Mouse (Mus musculus) kidney, postnatal 25 days (tissue): Measurements from ENCODE around the gene Tmem156.

ENCODE experiments used
- DNase-seq, 2 experiments: peaks; one replicate each; pipeline ENCODE4 v3.0.0; 2021; ENCODE audit warnings: mixed read lengths in 2 of 2

Gene Tmem156

DNA sequence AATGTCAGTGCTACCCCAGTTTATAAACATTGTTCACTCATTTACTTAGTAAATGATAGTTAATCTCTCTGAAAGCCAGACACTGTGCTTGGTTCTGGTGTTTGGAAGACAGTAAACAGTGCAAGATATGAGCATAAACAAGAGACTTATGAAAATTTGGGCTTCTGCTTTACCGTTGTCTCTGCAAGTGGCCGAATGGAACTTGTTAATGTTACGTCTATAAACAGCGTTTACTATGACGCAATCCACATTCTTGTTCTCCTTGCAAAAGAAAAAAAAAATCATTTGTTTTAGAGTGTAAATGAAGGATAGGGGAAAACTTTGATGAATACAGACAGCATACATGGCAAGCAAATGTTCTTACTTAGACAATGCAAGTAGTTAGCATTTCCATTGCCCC, at the start of gene Tmem156:
Gene Tmem156 (minus strand): TSS at position 212 of the 400 bp plus-strand sequence.
- no peak for DNase-seq

DNA sequence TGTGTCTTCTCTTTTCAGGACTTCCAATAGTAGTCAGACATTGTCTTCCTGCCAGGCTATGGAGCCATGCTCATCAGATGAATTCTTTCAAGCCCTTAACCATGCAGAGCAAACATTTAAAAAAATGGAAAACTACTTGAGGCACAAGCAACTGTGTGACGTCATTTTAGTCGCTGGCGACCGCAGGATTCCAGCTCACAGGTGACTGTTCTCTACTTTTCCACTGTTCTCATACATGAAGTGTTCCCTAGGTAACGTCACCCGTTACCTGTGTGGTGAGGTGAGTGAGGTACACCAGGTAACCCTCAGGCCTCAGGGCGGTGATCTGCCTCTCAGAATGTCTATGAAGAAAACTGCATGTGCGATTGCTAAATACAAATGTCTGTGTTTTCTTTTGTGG, 49.3 kb upstream of the Tmem156 start:
- DNase-seq = no peak

DNA sequence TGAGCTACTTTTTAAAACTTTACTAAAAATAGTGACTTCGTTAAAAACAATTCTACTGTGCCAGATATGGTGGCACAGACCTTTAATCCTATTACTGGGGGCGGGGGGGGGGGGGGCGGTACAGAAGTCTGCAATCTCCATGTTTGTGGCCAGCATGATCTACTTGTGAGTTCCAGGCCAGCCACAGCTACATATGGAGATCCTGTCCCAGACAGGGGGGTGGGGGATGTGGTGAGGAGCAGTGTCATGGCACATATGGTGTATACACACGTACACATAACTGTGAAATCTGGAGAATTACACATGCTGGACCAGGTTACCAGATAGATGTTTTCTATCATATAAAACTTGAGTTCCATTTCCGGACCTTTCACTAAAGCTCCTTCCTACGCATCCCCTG, 45.1 kb upstream of the Tmem156 start:
- no peak for DNase-seq

DNA sequence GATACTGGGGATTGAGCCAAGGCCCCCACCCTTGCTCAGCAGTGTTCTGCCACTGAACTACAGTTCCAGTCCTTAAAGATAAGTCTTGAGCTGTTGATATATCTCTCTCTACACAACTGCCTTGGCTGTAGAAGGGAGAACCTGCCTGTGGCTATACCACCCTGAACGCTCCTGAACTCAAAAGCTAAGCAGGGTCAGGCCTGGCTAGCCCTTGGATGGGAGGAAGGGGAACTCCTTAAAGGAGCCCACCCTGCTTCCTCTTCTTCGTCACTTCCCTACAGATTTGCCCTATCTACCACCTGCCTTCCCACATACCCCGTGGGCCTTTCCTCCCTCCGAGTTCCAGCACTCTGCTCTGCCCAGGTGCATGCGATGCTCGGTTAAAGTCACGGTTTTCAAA, 44.2 kb upstream of the Tmem156 start:
- DNase-seq = no peak

DNA sequence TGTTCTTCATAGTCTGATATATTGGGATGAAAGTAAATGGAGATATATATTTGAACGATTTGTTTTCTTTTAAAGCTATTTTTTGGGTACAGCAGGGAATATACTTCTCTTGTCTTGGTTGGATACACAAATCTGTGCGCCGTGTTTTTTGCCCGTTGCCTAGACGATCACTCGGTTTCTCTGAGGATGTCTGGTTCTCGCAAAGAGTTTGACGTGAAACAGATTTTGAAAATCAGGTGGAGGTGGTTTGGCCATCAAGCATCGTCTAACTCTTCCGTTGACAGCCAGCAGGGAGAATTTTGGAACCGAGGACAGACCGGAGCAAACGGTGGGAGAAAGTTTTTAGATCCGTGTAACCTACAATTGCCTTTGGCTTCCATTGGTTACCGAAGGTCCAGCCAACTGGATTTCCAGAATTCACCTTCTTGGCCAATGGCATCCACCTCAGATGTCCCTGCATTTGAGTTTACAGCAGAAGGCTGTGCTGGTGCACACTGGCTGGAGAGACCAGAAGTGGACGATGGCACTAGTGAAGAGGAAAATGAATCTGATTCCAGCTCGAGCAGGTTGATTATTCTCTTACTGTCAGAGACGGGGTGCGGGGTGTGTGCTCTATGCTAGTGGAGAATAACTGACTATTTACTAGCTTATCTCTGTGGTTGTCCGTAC, 39.4 kb upstream of the Tmem156 start:
- no peak for DNase-seq

DNA sequence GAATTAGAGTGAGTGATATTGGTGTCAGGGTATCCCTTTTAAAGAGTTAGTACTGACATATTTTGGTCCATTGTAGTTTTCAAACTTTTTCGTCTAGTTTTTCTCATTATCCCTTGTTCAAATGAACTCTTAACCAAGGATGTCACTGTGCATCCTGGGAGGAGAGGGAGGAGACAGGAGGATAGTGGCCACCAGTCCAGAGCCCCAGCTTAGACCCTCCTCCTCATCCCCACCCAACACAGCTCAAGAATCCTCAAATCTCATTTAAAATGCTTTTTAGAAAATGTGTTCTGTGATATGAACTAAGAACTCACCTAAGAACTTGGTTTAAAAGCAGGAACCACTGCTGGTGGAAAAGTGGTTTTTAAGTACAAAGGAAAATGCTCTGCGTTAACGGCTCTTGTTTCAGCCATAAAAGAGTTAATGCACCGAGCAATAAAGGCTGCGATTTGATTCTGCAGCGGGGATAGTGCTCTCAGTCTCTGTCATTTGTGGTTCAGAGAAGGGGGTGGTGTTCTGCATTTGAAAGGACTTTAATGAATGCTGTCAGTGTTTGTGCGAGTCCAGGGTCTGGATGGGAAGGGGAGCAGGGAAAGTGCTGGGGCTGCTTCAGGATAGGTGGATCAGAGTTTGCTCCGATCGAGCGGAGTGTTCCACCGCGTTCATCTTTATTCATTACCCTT, 38.7 kb upstream of the Tmem156 start:
- DNase-seq = no peak

DNA sequence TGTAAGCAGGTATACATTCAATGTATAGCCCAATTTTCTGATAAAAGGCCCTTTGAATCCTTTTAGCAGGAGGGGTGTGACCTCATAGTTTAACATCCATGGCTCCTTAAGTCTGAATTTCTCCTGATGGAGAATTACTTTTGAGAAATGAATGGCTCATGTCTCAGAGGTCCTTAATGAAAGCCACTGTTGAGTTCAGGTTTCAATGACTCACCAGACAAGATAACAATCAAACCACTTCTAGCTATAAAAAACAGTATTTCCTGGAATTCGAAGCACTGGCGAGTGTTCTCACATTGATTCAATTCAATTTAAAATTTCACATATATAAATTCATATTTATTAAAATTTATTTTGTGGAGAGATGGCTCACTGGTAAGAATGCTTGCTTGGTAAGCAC, 36.5 kb upstream of the Tmem156 start:
- no peak for DNase-seq

DNA sequence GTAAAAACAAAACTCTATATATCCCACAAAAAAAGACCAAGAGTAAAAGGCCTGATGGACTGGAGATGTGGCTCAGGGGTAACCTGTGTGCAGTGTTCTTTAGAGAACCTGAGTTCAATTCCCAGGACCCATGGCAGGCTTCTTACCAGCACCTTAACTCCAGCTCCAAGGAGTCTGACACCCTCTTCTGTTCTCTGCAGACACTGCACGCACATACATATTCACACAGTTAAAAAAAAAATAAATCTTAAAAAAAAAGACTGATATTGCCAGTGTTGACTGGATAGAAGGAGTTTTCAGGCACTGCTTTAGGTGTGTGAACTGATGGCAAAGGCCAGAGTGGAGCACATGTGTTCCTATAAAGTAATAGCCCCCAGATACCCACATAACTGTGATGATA, 34.2 kb upstream of the Tmem156 start:
- no peak for DNase-seq

DNA sequence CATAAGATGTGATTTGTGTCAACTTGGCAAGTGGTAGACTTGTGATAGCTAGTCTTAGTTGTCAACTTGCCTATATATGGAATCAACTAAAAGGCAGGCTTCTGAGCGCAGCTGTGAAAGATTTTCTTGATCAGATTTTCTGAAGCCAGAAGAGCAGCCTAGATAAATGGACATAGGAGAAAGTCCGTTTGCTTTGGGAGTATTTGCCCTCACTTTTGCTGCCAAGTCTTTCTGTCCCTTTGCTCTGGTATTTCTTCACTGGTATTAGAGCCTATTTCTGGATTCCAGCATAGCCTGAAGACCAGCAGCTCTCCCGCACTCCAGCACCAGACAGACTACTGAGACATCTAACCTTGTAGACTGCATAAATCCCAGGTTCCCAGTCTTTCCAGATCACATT, 30.7 kb upstream of the Tmem156 start:
- no peak for DNase-seq

DNA sequence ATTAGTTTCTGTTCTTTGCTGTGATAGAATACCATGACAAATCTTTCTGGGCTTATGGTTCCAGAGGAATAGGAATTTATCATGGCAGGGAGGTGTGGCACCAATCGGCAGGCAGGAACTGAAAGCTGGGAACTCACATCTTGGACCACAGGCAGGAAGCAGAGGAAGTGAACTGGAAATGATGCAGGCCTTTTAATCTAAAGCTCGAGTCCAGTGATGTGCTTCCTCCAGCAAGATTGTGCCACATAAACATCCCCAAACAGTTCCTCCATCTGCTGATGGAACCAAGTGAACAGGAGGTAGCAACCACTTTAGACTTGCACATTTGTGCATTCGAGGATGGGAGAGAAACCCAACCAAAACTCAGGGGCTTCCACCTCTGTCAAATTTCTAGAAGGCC, 28.0 kb upstream of the Tmem156 start:
- DNase-seq = no peak

DNA sequence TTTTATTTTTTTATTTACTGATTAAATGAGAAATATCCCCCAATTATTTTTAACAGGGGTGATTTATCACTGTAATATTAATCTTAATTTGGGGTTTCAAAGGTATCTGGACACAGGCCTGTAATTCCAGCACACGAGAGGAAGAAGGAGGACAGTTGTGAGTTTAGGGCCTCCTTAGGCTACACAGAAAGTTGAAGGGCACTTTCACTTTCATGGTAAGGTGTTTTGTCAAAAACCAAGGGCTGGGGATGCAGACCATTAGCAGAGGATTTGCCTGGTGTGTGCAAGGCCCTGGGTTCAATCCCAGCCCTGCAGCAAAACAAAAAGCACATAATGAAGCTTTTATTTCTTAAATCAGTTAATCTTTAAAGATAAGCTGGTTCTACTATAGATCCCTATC, 27.6 kb upstream of the Tmem156 start:
- DNase-seq = no peak

DNA sequence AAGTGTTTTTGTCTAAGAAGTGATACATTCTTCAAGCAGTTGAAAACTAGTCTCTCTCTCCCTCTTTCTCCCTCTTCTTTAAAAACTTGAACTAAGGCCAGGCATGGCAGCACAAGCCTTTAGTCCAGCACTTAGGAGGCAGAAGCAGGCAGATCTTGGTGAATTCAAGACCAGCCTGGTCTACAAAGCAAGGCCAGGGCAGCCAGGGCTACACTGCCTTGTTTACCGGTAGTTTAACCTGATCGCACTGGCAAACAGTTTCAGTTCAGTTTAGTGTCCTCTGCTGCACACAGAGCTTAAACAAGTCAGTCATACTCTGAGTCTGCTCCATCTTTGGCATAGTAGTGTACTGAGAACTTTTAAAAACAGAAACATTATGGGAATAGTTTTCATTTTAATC, 24.9 kb upstream of the Tmem156 start:
- no peak for DNase-seq

DNA sequence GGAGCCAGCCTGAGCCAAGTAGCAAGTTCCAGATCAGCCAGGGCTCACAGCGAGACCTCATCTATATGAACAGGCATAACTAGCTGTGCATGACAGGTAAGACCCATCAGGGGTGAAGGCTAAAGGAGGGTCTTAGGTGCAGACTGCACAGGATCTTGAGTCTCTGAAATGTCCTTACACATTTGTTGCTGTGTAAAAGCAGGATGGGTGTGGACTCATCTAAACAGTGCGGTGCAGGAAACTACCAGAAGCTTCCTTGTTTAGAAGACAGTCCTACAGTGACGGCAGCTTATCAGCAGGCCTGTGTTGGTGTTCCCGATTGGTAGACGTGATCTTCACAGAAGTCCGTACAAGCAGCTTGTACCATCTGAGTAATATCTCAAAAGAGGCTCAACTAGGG, 21.4 kb upstream of the Tmem156 start:
- peak in 1 of 2 experiments; percentile 45 for DNase-seq

DNA sequence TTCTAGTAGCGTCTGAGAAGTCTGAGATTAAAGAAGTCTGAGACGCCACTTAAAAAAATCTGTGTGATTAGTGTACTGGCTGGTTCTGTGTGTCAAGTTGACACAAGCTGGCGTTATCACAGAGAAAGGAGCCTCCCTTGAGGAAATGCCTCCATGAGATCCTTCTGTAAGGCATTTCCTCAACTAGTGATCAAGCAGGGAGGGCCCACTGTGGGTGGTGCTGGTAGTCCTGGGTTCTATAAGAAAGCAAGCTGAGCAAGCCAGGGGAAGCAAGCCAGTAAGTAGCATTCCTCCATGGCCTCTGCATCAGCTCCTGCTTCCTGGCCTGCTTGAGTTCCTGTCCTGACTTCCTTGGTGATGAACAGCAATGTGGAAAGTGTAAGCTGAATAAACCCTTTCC, 20.3 kb upstream of the Tmem156 start:
- DNase-seq = peak in 1 of 2 experiments; percentile 43

DNA sequence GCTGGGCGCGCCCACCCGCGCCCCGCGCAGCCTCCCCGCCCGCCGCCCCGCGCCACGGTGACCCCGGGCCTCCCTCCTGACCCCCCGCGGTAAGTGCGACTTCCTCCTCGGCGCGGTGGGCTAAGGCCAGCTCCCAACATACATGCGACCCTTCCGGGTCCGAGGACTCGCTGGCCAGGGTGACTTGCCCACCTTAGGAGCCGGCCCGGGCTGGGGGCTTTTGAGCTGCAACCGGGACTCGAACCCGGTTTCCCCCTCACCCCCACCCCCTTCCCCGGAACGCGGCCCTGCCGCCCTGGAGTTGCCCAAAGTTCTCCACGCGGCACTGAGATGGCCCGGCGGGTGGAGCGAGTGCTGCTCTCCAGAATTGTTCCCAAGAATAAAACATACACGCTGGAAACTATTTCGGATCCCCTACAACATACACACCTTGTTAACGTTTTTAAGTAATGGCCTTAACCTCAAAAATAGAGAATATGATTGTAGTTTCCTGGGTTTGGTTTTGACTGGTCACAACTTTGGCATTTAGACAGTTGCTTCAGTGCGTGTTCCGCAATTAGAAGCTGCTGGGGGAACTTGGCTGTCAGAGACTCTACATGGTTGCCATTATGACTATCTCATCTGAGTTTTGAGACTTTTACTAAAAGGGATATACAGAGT, 16.0 kb upstream of the Tmem156 start:
- DNase-seq = peak in 1 of 2 experiments; percentile 55

DNA sequence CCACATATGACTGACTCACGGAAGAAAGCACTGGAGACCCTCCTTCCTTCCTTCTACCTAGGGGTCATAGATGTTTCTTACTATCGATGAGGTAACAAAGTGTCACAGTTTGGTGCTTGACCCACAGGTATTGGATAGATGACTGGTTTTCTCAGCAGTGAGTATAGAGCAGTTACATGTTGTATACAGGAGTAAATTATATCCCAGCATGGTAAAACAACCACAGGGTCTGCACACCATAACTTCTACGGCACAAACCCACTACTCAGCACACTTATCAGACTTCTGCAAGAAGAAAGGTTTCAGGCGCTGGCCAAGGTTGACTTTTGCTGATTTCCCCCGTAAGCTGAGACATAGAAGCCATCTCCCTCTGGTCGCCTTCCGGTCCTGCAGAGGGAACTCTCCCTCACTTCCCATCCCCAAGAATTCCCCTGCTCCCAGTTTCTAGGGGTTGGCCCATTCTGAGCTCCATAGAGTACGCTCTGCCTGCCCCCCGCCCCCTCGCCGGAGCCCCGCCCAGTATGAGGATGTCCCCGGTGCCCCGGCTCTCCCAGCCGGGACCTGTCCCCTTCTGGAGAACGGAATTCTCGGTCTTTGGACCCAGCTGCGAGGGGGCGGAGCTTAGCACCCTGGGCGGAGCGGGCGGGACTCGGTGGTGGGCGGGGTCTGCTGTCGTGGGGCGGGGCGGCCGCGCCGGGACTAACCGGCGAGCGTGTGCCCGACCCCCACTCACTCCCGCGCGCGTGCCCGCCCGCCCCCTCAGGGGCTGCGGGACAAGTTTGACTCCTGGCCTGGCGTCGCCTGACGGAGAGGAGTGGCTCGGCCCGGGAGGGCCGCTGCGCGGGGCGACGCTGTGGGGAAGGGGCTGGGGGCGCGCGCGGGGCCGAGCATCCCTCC, 15.2 kb upstream of the Tmem156 start, which contains the start of gene Klhl5:
Gene Klhl5 (plus strand): TSS at position 664 of the 897 bp plus-strand sequence.
- DNase-seq = peak; percentile 95 to 96

DNA sequence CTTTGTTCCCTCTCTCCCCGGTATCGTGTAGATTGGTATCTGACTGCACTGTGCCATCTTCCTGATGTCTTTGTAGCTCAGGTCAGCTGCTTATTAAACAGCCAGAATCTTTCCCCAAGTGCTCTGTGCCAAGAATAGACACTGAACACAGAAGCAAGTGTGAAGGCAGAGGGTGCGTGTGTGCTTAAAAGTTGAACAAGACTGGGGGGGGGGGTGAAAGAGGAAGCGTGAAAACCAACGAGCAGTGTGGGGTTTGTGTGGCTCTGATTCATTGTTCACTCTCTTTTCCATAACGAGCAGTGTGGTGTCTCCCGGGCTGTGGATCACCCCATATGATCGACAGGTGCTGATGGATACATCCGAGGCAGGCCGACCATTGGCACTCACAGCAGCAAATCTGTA, 10.7 kb upstream of the Tmem156 start:
- no peak for DNase-seq

DNA sequence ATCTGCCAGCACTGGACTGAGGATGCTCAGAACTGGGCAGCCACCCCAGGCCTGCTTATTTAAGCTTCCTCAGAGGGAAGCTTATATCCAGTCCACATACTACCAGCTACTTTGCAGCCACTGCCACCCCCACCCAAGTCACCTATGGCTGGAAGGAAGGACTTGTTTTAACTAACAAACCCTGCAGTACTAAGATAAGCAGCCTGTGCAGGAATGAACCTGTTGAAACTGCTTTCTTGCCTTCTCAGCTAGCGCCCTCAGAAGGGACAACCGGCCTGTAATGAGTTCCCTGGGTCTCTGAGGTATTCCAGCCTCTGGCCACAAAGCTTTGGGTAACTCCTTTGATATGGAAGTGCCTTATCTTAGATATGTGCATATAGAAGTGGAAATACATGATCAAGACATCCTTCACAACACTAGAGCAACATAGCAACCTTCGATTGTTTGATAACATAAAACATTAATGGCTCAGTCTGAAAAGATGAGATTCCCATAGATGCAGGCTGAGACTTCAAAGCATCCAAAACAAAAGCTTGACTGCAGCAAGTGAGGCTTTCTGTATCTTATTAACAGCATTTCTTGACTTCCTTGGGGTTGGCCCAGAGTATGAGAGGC, 10.2 kb upstream of the Tmem156 start:
- DNase-seq = peak in 1 of 2 experiments; percentile 27

DNA sequence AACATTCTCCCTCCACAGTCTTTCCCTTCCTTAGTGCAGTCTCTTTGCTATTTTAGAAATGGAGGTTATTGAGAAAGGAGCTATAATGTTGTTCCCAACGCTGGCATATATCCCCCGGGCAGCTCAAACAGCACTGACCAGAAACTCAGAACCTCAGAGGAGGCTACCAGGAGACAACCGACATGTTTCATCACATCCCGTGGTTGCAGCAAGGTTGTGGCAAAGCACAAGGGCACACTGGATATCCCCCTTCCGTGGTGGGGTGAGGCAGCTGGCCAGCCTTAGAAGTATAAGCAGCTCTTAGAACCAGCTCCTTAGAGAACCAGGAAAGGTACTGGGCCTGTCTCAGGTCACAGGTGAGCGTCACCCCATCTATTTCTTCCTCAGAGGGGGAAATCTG, 9.7 kb upstream of the Tmem156 start:
- DNase-seq = no peak

DNA sequence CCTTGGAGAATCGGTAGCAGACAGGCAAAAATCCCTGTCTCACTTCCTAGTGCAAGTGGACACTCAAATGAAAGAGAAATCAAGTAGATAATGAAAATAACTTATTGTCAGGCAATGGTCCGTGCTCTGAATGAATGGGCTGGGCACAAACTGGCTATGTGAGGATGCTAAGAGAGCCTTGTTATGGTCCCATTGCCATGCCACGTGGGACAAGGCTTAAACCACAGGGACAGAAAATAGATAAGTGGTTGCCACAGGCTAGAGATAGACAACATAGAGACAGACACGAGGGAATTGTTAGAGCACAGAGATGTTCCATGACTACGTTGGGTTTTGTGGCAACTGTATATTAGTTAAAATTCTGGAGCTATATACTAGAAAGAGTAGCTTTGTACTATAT, 9.3 kb upstream of the Tmem156 start:
- no peak for DNase-seq

DNA sequence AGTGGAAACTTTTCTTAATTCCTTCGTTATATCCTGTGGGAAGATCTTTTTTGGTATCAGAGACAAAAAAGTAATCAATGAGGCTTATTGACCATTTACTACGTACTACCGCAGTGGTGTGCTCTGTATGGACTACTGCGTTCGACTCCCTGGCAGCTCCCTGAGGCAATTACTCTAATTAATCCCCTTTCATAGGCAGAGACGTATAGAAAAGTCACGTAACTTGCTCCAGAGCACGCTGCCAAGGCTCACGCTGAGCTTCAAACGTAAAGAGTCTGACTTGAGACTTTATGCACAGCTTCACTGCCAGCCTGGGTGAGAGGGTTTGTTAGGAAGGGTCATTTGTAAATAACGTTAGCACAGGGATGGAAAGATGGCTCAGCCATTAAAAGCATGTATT, 8.1 kb upstream of the Tmem156 start:
- no peak for DNase-seq

DNA sequence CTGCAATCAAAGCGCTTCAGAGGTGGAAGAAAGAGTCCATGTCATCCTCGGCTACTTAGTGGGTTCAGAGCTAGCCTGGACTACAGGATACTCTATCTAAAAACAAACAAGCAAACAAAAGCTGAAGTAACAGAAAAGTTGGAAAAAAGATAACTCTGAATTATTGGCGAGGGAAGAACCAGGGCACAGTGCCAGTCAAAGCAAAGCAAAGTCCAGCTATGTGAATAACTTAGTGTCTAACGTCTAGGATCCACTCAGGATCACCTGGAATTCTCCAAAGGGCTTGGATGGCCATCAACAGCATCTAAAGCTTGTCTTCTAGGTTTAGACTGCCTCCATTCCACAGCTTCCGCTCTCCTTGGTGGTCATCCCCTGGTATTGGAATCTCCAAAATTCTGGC, 5.5 kb upstream of the Tmem156 start:
- peak in 1 of 2 experiments; percentile 37 for DNase-seq

DNA sequence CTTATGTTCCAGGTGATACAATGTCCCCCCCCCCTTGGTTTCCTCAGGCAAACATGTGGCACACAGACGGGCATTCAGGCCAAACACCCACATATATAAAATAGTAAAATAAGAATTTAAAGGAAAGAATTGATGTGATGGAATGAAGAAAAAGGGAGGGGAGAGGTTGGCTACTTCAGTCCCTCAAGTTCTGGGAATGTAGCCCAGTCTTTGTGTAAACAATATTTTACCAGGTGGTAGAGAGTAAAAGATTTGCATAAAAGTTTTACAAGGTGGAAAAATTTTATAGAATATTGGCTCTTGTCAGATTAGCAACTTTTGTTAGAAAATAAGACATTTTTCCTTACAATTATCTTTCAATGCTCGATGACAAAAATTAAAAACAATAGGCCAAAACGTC, 4.9 kb upstream of the Tmem156 start:
- no peak for DNase-seq
